Mouse (Mus musculus) lung, postnatal 0 days (tissue): Measurements from ENCODE around the gene Glce. TPM values are rescaled to one million over a fixed set of nuclear protein-coding genes. Genes with fewer than 3 reads are reported as not detected.

Experiments
- ATAC-seq: fragments of 200-750 bp; cut with Nextera tagmentation; 2 replicates; pipeline ENCODE4 v1.8.0; 2017; ENCODE audit warnings: moderate library complexity
- DNase-seq: peaks from one replicate; pipeline ENCODE4 v3.0.0-alpha.2; 2016; ENCODE audit warnings: low spot score
- H3K27ac ChIP-seq: fragments of 300-500 bp; sonication (generic); 2 replicates; pipeline ENCODE4 v1.5.1; 2014; ENCODE audit warnings: antibody characterized with exemption, mild to moderate bottlenecking, low read length, mixed read lengths
- H3K27me3 ChIP-seq: fragments of 300-500 bp; sonication (generic); replicated peaks from 2 replicates; pipeline ENCODE4 v1.6.1; 2014; ENCODE audit warnings: low read length, mixed read lengths; ENCODE audit not compliant: insufficient read depth
- H3K36me3 ChIP-seq: fragments of 300-500 bp; sonication (generic); 2 replicates; pipeline ENCODE4 v1.6.1; 2014; ENCODE audit warnings: low read length, mixed read lengths; ENCODE audit not compliant: insufficient read depth
- H3K4me1 ChIP-seq: fragments of 300-500 bp; sonication (generic); 2 replicates; pipeline ENCODE4 v1.6.1; 2014; ENCODE audit warnings: antibody characterized with exemption, low read depth, low read length, mixed read lengths; ENCODE audit not compliant: insufficient read depth
- H3K4me2 ChIP-seq: fragments of 300-500 bp; sonication (generic); replicated peaks from 2 replicates; pipeline ENCODE4 v1.6.1; 2014; ENCODE audit warnings: low read depth, mild to moderate bottlenecking, low read length, moderate library complexity, mixed read lengths
- H3K4me3 ChIP-seq: fragments of 300-500 bp; sonication (generic); 2 replicates; pipeline ENCODE4 v1.5.1; 2014; ENCODE audit warnings: low read depth, low read length
- H3K9ac ChIP-seq: fragments of 300-500 bp; sonication (generic); replicated peaks from 2 replicates; pipeline ENCODE4 v1.6.1; 2014; ENCODE audit warnings: low read depth, mild to moderate bottlenecking
- H3K9me3 ChIP-seq: fragments of 300-500 bp; sonication (generic); 2 replicates; pipeline ENCODE4 v1.6.1; 2016; ENCODE audit warnings: low read length, mixed read lengths
- CTCF ChIP-seq: IDR thresholded peaks from 2 replicates; pipeline ENCODE4 v1.5.1; 2016; ENCODE audit warnings: antibody characterized with exemption, mild to moderate bottlenecking
- EP300 ChIP-seq: IDR thresholded peaks from 2 replicates; pipeline ENCODE4 v1.6.1; 2016; ENCODE audit warnings: antibody characterized with exemption, mild to moderate bottlenecking, control low read depth
- WGBS: fragments of 180-500 bp; shearing (Covaris S2); extraction: QIAGEN DNeasy Blood & Tissue Kit; methylation state at CpG from one replicate; pipeline ENCODE4 v1.1.7; 2014; 5-methylcytosine and 5-hydroxymethylcytosine counted together
- polyA plus RNA-seq: library from polyadenylated mRNA; unstranded; fragments of >200 nt; fragmentation: Nextera tagmentation; extraction: Ambion mirVana; gene quantifications from 2 replicates; pipeline ENCODE4 v1.2.1, GENCODE M21; 2015

The Glce gene
- polyA plus RNA-seq, 1 experiment from 2014 or later = 9.6 TPM

DNA sequence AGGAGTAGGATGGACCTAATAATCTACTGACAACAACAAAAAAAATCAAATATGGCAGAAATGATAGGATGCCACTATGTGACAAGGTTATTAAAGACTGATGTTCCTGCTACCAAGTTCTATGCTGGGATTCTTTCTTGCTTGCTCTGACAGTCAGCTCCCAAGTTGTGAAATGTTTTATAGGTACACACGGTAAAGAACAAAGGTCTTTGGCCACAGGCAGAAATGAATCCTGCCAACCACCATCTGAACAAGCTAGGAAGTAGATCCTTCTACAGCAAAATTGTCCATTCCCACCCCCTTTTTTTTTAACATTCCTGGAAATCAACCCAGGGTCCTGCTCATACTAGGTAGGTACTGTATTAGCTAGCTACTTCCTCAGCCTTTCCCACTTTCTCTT, 25.9 kb downstream of the Glce start:
- WGBS = 83% methylated on average over 1 of the region's 1 CpGs

DNA sequence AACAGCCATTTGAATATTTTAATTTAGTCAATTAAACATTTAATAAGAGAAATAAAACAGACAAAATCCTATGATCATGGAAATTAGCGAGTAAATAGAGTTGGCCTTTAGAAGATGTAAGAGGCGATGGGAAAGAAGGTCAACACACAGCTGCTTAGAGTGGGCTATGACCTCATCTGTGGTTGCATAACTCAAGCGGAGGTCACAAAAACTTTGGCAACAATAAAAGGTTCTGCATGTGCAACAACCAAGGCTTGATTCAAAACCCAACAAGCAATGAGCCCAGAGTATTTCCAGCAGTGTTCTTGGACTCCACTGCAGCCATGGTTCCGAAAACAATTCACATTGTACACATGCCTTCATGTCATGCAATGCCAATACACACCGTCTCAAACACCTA, 30.9 kb downstream of the Glce start:
- H3K27me3 ChIP-seq = no peaks in the 10 kb centered on the region
- peak; percentile 60 for ATAC-seq
- no peak overlapping the region for H3K9ac ChIP-seq
- H3K4me2 ChIP-seq = no peak overlapping the region
- no peaks in the 10 kb centered on the region for H3K4me1 ChIP-seq
- no peaks in the 10 kb centered on the region for H3K36me3 ChIP-seq
- DNase-seq = peak; percentile 81
- no peak overlapping the region for H3K27ac ChIP-seq
- H3K4me3 ChIP-seq = no peak overlapping the region
- 57% methylated on average over 5 of the region's 5 CpGs for WGBS
- H3K9me3 ChIP-seq = no peaks in the 10 kb centered on the region
- TF ChIP-seq EP300 (peak; percentile 32; the same call in 1 of the 2 replicates), CTCF (no peak)

More for the DNA sequence above, 25.9 kb downstream of the Glce start:
- no peaks in the 10 kb centered on the region for H3K4me1 ChIP-seq
- no peaks in the 10 kb centered on the region for H3K27me3 ChIP-seq
- H3K9ac ChIP-seq = no peak overlapping the region
- no peaks in the 10 kb centered on the region for H3K9me3 ChIP-seq
- TF ChIP-seq CTCF (no peak), EP300 (no peak)
- ATAC-seq = no peak
- H3K4me2 ChIP-seq = no peak overlapping the region
- H3K4me3 ChIP-seq = no peak overlapping the region
- DNase-seq = no peak
- H3K27ac ChIP-seq = no peak overlapping the region
- no peaks in the 10 kb centered on the region for H3K36me3 ChIP-seq

DNA sequence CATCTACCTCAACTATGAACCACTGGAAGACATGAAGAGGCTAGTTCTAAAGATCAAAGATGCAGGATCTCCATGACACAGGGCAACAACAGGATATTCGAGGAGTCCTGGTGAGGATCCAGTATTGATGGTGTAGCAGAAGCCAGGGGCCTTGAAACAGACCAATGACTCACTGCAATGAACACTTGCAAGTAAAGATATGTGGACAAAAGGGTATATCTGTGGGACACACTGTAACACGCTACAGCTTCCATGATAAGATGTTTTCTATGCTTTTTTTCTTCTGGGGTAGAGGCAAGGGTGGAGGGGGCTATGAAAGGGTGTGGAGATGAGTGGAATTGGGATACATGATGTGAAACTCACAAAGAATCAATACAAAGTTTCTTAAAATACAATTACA, 36.9 kb downstream of the Glce start:
- no peak for TF ChIP-seq EP300
- no peak for TF ChIP-seq CTCF
- ATAC-seq (no peak), DNase-seq (no peak)
- no peaks in the 10 kb centered on the region for H3K9me3 ChIP-seq
- H3K27me3 ChIP-seq = no peaks in the 10 kb centered on the region
- no peaks in the 10 kb centered on the region for H3K36me3 ChIP-seq
- H3K27ac ChIP-seq = no peak overlapping the region
- H3K4me2 ChIP-seq = no peak overlapping the region
- H3K4me1 ChIP-seq = no peaks in the 10 kb centered on the region
- no peak overlapping the region for H3K9ac ChIP-seq
- H3K4me3 ChIP-seq = no peak overlapping the region
- 95% methylated on average over 2 of the region's 2 CpGs for WGBS

- Histone ChIP-seq H3K4me3 (no peak overlapping the region), H3K36me3 (no peaks in the 10 kb centered on the region), H3K4me1 (no peaks in the 10 kb centered on the region), H3K9ac (no peak overlapping the region), H3K9me3 (no peaks in the 10 kb centered on the region), H3K4me2 (no peak overlapping the region), H3K27ac (no peak overlapping the region), H3K27me3 (no peaks in the 10 kb centered on the region)
- WGBS = 98% methylated on average over 4 of the region's 4 CpGs
- no peak for TF ChIP-seq EP300
- TF ChIP-seq CTCF = no peak
- DNase-seq (no peak), ATAC-seq (no peak)
Measured at GRCm38 (mm10) chr9:62084896-62085295, 37.6 kb downstream of the Glce start.

GRCm38 (mm10) chr9:62082986-62083385, 39.5 kb downstream of the Glce start:
- Histone ChIP-seq H3K4me3 (no peak overlapping the region), H3K36me3 (no peaks in the 10 kb centered on the region), H3K9me3 (no peaks in the 10 kb centered on the region), H3K4me1 (no peaks in the 10 kb centered on the region), H3K9ac (no peak overlapping the region), H3K27ac (no peak overlapping the region), H3K27me3 (no peaks in the 10 kb centered on the region), H3K4me2 (no peak overlapping the region)
- no peak for DNase-seq
- 13% methylated on average over 2 of the region's 2 CpGs for WGBS
- TF ChIP-seq EP300 (no peak), CTCF (no peak)
- ATAC-seq = no peak

DNA sequence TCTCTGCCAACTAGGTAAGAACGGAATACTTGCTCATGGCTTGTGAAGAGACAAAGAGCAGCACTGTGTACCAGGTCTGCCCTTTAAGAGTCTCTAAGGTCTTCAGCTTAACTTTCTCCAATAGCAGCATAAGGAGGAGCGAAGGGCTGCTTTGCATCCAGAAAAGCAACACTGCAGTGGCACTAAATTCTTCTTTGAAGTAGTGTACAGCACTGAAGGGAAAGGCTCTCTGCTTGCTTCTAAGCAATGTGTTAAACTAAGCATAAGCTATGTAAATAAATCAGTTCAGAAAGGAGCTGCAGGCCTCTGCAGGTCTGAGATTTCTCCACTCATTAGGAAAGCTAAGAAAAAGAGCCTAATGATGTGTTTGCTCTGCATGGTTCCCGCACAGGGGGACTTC, 40.9 kb downstream of the Glce start:
- H3K4me1 ChIP-seq = no peaks in the 10 kb centered on the region
- no peaks in the 10 kb centered on the region for H3K36me3 ChIP-seq
- H3K9me3 ChIP-seq = no peaks in the 10 kb centered on the region
- H3K4me3 ChIP-seq = no peak overlapping the region
- H3K4me2 ChIP-seq = no peak overlapping the region
- TF ChIP-seq EP300 (no peak), CTCF (no peak)
- DNase-seq (no peak), ATAC-seq (no peak)
- no peaks in the 10 kb centered on the region for H3K27me3 ChIP-seq
- no peak overlapping the region for H3K9ac ChIP-seq
- 59% methylated on average over 3 of the region's 3 CpGs for WGBS
- no peak overlapping the region for H3K27ac ChIP-seq
